In genomic region chr16:72376896-72377295, GRCm38 (mm10) we compare ENCODE assay signal across 32 mouse cellular contexts.
DNase-seq lines count a peak whose midpoint lies in the region; ATAC-seq lines count a peak whose summit lies in the region.
"Had no signal": no experiment of that assay in that cellular context is flagged by ENCODE, and none has a peak within 500 bp of the region (broad histone marks: within the 10 kb centered on the region; RNA-seq: fewer than 3 reads in every experiment).

No protein-coding gene starts in this region.

- 15% methylated on average over 5 of the region's 5 CpGs for WGBS in heart, embryonic 12.5 days
- WGBS in heart, embryonic 15.5 days: 16% methylated on average over 5 of the region's 5 CpGs

- H3K27ac ChIP-seq in heart, embryonic 12.5 days (ENCODE audit: poor library complexity, severe bottlenecking): peak overlapping the region; percentile 84
- peak overlapping the region; percentile 71 for H3K27ac ChIP-seq in heart, embryonic 15.5 days
- H3K27ac ChIP-seq: embryonic facial prominence, embryonic 10.5 days; embryonic facial prominence, embryonic 13.5 days; forebrain, embryonic 12.5 days; forebrain, embryonic 15.5 days; gastrocnemius, adult 2 months; hindbrain, embryonic 10.5 days; hindbrain, embryonic 13.5 days; intestine, embryonic 15.5 days; kidney, embryonic 15.5 days had no signal

- H3K4me3 ChIP-seq in heart, embryonic 12.5 days: no peak overlapping the region
- 0 out of 2 replicates have a peak overlapping the region, but pooled peaks have one; percentile 9 for H3K4me3 ChIP-seq in heart, embryonic 15.5 days
- H3K4me3 ChIP-seq: embryonic facial prominence, embryonic 10.5 days; embryonic facial prominence, embryonic 13.5 days; erythroblast, embryonic 14.5 days; forebrain, embryonic 12.5 days; forebrain, embryonic 15.5 days; gastrocnemius, adult 2 months; hindbrain, embryonic 10.5 days; hindbrain, embryonic 13.5 days; intestine, embryonic 15.5 days; kidney, embryonic 15.5 days had no signal

- no peaks in the 10 kb centered on the region for H3K4me1 ChIP-seq in heart, embryonic 12.5 days (replicated peaks)
- peaks cover 6% of the 10 kb centered on the region; the same call in 1 of the 2 replicates for H3K4me1 ChIP-seq in heart, embryonic 15.5 days (replicated peaks)
- H3K4me1 ChIP-seq: embryonic facial prominence, embryonic 10.5 days; embryonic facial prominence, embryonic 13.5 days; forebrain, embryonic 12.5 days; forebrain, embryonic 15.5 days; hindbrain, embryonic 10.5 days; hindbrain, embryonic 13.5 days; intestine, embryonic 15.5 days; kidney, embryonic 15.5 days had no signal

- no peaks in the 10 kb centered on the region for H3K36me3 ChIP-seq in heart, embryonic 12.5 days
- no peaks in the 10 kb centered on the region for H3K36me3 ChIP-seq in heart, embryonic 15.5 days
- H3K36me3 ChIP-seq: embryonic facial prominence, embryonic 10.5 days; embryonic facial prominence, embryonic 13.5 days; forebrain, embryonic 12.5 days; forebrain, embryonic 15.5 days; G1E; hindbrain, embryonic 10.5 days; hindbrain, embryonic 13.5 days; intestine, embryonic 15.5 days; kidney, embryonic 15.5 days had no signal

- H3K4me2 ChIP-seq in heart, embryonic 12.5 days: peak overlapping the region; percentile 35
- peak overlapping the region; percentile 38 for H3K4me2 ChIP-seq in heart, embryonic 15.5 days
- H3K4me2 ChIP-seq: embryonic facial prominence, embryonic 13.5 days; forebrain, embryonic 12.5 days; forebrain, embryonic 15.5 days; hindbrain, embryonic 13.5 days; intestine, embryonic 15.5 days; kidney, embryonic 15.5 days had no signal

- no peaks in the 10 kb centered on the region for H3K27me3 ChIP-seq in heart, embryonic 12.5 days (replicated peaks)
- H3K27me3 ChIP-seq in heart, embryonic 15.5 days: no peaks in the 10 kb centered on the region
- H3K27me3 ChIP-seq: CH12.LX; embryonic facial prominence, embryonic 13.5 days; forebrain, embryonic 12.5 days; forebrain, embryonic 15.5 days; hindbrain, embryonic 13.5 days; intestine, embryonic 15.5 days; kidney, embryonic 15.5 days had no signal

- DNase-seq in frontal cortex, postnatal 14 days (ENCODE audit: low spot score in 2 of 2): no peak
- DNase-seq in heart, adult 18-20 months: no peak
- no peak for DNase-seq in heart, adult 9 months (ENCODE audit: low spot score in 2 of 2)
- DNase-seq in MEL-GATA-1-ER (ENCODE audit: extremely low read depth, low read depth): peak; percentile 59
- DNase-seq: adrenal gland, adult 2 months; adrenal gland, postnatal 14 days; cerebellum, adult 11-12 months; cerebellum, adult 8-10 months; cerebellum, postnatal 10 days; cerebellum, postnatal 36 days; embryo, embryonic 11 days; gastrocnemius, adult 2 months; gastrocnemius, postnatal 14 days; heart, postnatal 14 days; kidney, adult 11 months; kidney, adult 8-10 months had no signal

- ATAC-seq in frontal cortex, adult (ENCODE audit: low TSS enrichment): peak; percentile 65
- peak; percentile 66; the same call in 1 of the 2 replicates for ATAC-seq in heart, embryonic 12.5 days (ENCODE audit: insufficient number of reproducible peaks, low FRiP score)
- peak; percentile 72; the same call in 1 of the 2 replicates for ATAC-seq in heart, embryonic 15.5 days (replicated peaks; ENCODE audit: insufficient number of reproducible peaks, insufficient read depth, low FRiP score, low read depth)
- ATAC-seq in megakaryocyte-erythroid progenitor cell, adult 5-6 weeks (replicated peaks; ENCODE audit: low FRiP score, low TSS enrichment, poor library complexity, severe bottlenecking): no peak
- ATAC-seq: forebrain, embryonic 15.5 days; hindbrain, embryonic 16.5 days; intestine, embryonic 15.5 days had no signal

- no peak overlapping the region for H3K9ac ChIP-seq in heart, embryonic 12.5 days
- no peak overlapping the region for H3K9ac ChIP-seq in heart, embryonic 15.5 days
- H3K9ac ChIP-seq: embryonic facial prominence, embryonic 13.5 days; forebrain, embryonic 12.5 days; forebrain, embryonic 15.5 days; hindbrain, embryonic 13.5 days; intestine, embryonic 15.5 days; kidney, embryonic 15.5 days had no signal

- H3K9me3 ChIP-seq in heart, embryonic 12.5 days (replicated peaks): no peaks in the 10 kb centered on the region
- no peaks in the 10 kb centered on the region for H3K9me3 ChIP-seq in heart, embryonic 15.5 days (replicated peaks)
- H3K9me3 ChIP-seq: embryonic facial prominence, embryonic 10.5 days; embryonic facial prominence, embryonic 13.5 days; forebrain, embryonic 12.5 days; forebrain, embryonic 15.5 days; hindbrain, embryonic 10.5 days; hindbrain, embryonic 13.5 days; intestine, embryonic 15.5 days; kidney, embryonic 15.5 days had no signal
